Mouse (Mus musculus): ENCODE measurements around the gene Lyst. TPM values are rescaled to one million over a fixed set of nuclear protein-coding genes. Genes with fewer than 3 reads are reported as not detected.
"Not testable (repeated sequence)": the region's sequence is repeated elsewhere in the genome, so short reads cannot be mapped to it uniquely, and the experiment has no call there.

The Lyst gene
- polyA plus RNA-seq, 1 experiment from 2014 or later, result 4.9 TPM

DNA sequence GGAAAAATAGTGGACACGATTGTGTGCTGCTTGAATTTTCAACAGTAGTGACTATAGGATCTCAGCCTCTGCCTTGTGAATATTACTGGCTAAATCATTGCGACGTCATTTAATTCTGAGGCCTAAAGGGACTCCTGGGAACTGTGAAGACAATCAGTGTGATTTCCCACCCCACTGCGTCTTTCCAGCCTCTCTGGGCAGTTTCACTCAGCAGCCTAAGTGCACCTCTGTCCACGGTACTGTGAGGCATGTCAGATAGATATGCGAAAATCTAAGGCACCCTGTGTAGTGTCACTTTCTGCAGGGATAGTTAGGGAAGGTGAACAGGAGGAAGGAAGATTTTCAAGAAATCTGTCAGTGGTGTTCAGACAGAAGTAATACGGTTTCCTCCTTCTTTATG lies 193.1 kb downstream of the Lyst start:
- Histone ChIP-seq H3K4me1 (replicated peaks) (peaks cover 26% of the 10 kb centered on the region), H3K36me3 (0 out of 2 replicates have a peak, but pooled peaks cover 3% of the 10 kb centered on the region), H3K9me3 (replicated peaks) (no peaks in the 10 kb centered on the region), H3K27ac (ENCODE audit: poor library complexity, severe bottlenecking) (no peak overlapping the region), H3K4me3 (no peak overlapping the region), H3K27me3 (replicated peaks) (peaks cover 50% of the 10 kb centered on the region), H3K4me2 (no peak overlapping the region), H3K9ac (no peak overlapping the region)
- 29% methylated on average over 7 of the region's 7 CpGs for WGBS
- no peak for ATAC-seq (ENCODE audit: insufficient number of reproducible peaks, low FRiP score)

DNA sequence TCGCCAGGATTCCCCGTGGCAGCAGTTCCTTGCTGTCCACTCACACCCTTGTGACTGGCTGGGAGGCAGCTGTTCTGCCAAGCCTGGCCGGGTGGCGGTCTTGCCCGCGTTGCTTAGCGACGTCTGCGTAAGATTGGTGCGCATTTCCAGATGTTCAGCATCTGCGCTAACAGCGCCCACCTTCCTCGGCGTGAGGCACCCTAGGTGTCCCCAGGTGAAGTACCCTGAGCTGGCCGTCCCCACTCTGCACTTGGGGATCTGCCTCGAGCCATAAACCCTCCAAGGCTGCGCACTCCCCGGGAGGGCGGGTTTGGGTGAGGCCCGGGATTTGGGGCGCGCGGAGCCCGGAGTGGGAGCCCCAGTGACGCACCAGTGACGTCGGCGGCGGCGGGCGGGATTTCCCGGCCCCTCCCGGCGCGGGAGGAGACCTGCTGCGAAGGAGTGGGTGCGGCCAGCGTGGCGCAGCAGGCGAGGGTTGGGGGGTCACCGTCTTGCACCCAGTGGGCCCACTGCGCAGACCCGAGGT lies 193.8 kb downstream of the Lyst start, which contains the start of gene Gng4:
Gene Gng4 (plus strand): TSS at position 166 of the 526 bp plus-strand sequence.
- H3K9me3 ChIP-seq (replicated peaks), result no peaks in the 10 kb centered on the region
- H3K27me3 ChIP-seq (replicated peaks), result peaks cover 50% of the 10 kb centered on the region
- WGBS, result under 1% methylated on average over 43 of the region's 43 CpGs
- H3K27ac ChIP-seq (ENCODE audit: poor library complexity, severe bottlenecking), result no peak within 1 kb of the TSS
- 0 out of 2 replicates have a peak, but pooled peaks cover 3% of the 10 kb centered on the region for H3K36me3 ChIP-seq
- H3K4me1 ChIP-seq (replicated peaks), result peaks cover 22% of the 10 kb centered on the region
- peak within 1 kb of the TSS; percentile 14 for H3K9ac ChIP-seq
- peak within 1 kb of the TSS; percentile 83 for H3K4me2 ChIP-seq
- peak; percentile 36; the same call in 1 of the 2 replicates for ATAC-seq (ENCODE audit: insufficient number of reproducible peaks, low FRiP score)
- peak within 1 kb of the TSS; percentile 51 for H3K4me3 ChIP-seq

DNA sequence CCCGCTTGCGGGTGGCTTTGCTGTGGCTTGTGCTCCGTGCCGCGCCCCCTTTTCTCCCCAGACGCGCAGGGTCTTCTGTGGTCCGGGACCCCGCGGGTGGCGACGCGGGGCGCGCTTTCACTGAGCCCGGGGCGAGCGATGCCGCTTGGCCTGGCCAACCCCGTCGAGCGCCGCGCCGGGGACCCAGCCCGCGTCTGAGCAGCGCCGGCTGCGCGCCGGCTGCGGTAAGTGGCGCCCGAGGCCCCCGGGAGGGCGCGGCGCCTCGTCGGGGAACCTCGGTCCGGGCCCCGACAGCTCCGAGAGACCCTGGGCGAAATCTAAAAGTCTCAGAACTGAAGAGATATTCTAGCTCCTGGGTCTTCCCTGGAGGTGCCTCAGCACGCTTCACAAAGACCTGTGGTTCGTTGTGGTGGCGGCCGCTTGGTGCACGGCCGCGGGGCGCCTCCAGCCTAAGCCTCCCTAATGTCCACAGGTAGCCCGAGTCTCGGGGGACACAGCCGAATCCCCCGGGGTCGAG lies 194.3 kb downstream of the Lyst start:
- peaks cover 19% of the 10 kb centered on the region for H3K4me1 ChIP-seq (replicated peaks)
- peak overlapping the region; percentile 83 for H3K4me2 ChIP-seq
- no peaks in the 10 kb centered on the region for H3K9me3 ChIP-seq (replicated peaks)
- WGBS, result under 1% methylated on average over 57 of the region's 59 CpGs
- peak overlapping the region; percentile 14 for H3K9ac ChIP-seq
- no peak overlapping the region for H3K27ac ChIP-seq (ENCODE audit: poor library complexity, severe bottlenecking)
- H3K36me3 ChIP-seq, result 0 out of 2 replicates have a peak, but pooled peaks cover 3% of the 10 kb centered on the region
- H3K4me3 ChIP-seq, result peak overlapping the region; percentile 51
- peak; percentile 27; the same call in 1 of the 2 replicates for ATAC-seq (ENCODE audit: insufficient number of reproducible peaks, low FRiP score)
- H3K27me3 ChIP-seq (replicated peaks), result peaks cover 53% of the 10 kb centered on the region

DNA sequence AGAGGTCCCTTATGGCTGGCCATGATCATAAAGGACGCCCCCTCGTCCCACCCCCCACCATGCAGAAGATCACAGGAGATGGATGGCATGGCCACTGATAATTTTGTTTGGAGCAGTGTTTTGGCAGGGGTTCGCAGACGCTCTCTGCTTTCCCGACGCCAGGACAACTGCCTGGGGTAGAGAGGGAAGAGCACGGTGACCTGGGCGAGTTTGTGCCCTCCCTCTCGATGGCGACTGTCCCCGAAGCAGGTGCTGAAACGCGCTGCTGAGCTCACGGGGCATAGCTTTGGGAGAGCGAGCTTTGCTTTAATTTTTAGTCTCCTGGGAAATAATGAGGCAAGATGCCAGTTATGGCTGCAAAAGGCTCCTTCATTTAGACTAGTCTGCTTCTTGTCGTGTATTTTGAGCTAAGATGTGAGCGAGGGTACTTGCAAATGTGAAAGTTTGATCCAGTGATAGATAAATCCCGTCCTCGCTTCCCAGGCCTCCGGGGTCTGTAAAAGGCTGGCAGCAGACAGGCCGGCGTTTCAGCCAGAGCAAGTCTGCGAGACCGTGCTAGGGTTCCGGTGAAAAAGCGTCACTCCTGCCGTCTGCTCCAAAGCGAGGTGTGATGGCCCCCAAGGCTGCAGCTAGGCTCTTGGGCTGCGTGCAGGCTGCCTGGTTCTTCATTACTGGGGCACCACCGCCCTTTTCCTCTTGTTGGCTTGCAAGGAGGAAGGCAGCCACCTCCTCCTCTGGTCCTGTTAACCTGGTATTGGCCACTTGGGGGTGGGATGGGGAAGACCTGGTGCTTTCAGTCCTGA lies 195.0 kb downstream of the Lyst start:
- H3K9me3 ChIP-seq (replicated peaks), result no peaks in the 10 kb centered on the region
- peak overlapping the region; percentile 83 for H3K4me2 ChIP-seq
- no peaks in the 10 kb centered on the region for H3K36me3 ChIP-seq
- ATAC-seq (ENCODE audit: insufficient number of reproducible peaks, low FRiP score), result 0 out of 2 replicates have a peak, but pooled peaks have one; percentile 38
- peaks cover 19% of the 10 kb centered on the region for H3K4me1 ChIP-seq (replicated peaks)
- WGBS, result 1% methylated on average over 30 of the region's 30 CpGs
- no peak overlapping the region for H3K27ac ChIP-seq (ENCODE audit: poor library complexity, severe bottlenecking)
- H3K9ac ChIP-seq, result no peak overlapping the region
- H3K4me3 ChIP-seq, result peak overlapping the region; percentile 51
- H3K27me3 ChIP-seq (replicated peaks), result peaks cover 56% of the 10 kb centered on the region

DNA sequence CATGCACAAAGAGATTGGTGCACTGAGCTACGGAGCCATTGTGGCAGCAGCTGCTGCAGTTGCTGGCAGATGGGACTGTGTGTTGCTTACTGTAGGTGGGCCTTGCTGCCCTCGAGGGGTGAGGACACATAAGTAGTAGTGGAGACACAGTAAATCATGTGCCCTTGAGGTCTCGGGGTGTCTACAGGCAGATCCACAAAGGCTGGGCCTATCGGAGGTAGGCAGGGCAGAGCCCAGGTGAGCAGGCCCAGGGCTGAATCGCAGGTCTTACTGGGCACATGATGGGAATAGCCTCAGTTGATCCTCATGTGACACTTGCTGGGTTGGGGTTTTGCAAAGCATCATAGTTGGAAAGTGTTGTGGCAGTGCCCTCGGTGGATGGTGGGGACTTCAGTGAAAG lies 196.8 kb downstream of the Lyst start:
- Histone ChIP-seq H3K4me2 (no peak overlapping the region), H3K4me1 (replicated peaks) (peaks cover 19% of the 10 kb centered on the region), H3K27me3 (replicated peaks) (peaks cover 49% of the 10 kb centered on the region), H3K36me3 (no peaks in the 10 kb centered on the region), H3K9me3 (replicated peaks) (no peaks in the 10 kb centered on the region), H3K27ac (ENCODE audit: poor library complexity, severe bottlenecking) (no peak overlapping the region), H3K4me3 (no peak overlapping the region), H3K9ac (no peak overlapping the region)
- WGBS, result 83% methylated on average over 6 of the region's 6 CpGs
- no peak for ATAC-seq (ENCODE audit: insufficient number of reproducible peaks, low FRiP score)

DNA sequence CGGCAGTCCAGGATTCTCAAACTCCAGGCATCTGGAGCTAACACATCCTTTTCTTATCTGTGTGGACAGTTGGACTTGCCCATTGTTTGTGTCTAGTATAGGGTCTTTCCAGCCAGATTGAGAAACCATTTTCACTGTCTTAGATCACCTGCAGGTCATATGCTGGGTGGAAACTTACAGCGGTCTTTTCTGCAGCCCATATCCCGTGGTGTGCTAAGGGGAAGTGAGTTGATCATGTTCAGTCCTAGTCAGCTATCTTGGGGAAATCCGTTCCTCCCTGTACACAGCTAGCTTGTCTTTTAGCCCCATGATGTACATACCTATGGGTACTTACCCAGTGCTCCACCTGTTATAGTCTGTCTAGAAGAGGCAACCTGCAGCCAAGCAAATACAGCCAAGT lies 197.9 kb downstream of the Lyst start:
- Histone ChIP-seq H3K27me3 (replicated peaks) (peaks cover 40% of the 10 kb centered on the region), H3K9ac (no peak overlapping the region), H3K4me3 (no peak overlapping the region), H3K36me3 (no peaks in the 10 kb centered on the region), H3K27ac (ENCODE audit: poor library complexity, severe bottlenecking) (no peak overlapping the region), H3K9me3 (replicated peaks) (no peaks in the 10 kb centered on the region), H3K4me1 (replicated peaks) (peaks cover 19% of the 10 kb centered on the region), H3K4me2 (no peak overlapping the region)
- no peak for ATAC-seq (ENCODE audit: insufficient number of reproducible peaks, low FRiP score)
- 82% methylated on average over 4 of the region's 4 CpGs for WGBS

DNA sequence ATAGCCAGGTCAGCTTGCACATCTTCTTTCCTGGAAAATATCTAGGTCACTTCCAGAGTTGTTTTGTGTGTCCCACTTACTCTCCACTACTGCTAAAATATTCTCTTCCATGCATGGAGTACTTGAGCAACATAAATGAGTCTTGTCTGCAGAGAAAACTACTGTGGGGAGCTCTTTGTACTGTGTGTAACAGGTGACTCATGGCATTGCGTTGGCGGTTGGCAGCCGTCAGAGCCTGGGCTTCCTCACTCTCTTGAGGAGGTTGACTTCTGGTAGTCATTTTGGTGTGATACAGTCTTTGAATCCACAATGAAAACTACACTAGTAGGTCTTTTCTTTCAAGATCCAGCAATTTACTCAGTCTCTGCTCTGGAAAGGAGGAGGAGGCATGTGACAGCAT lies 201.8 kb downstream of the Lyst start:
- Histone ChIP-seq H3K27me3 (replicated peaks) (peaks cover 8% of the 10 kb centered on the region; the same call in 1 of the 2 replicates), H3K4me3 (no peak overlapping the region), H3K4me1 (replicated peaks) (no peaks in the 10 kb centered on the region), H3K9ac (no peak overlapping the region), H3K9me3 (replicated peaks) (no peaks in the 10 kb centered on the region), H3K36me3 (no peaks in the 10 kb centered on the region), H3K4me2 (no peak overlapping the region), H3K27ac (ENCODE audit: poor library complexity, severe bottlenecking) (no peak overlapping the region)
- ATAC-seq (ENCODE audit: insufficient number of reproducible peaks, low FRiP score), result no peak
- 68% methylated on average over 3 of the region's 3 CpGs for WGBS

DNA sequence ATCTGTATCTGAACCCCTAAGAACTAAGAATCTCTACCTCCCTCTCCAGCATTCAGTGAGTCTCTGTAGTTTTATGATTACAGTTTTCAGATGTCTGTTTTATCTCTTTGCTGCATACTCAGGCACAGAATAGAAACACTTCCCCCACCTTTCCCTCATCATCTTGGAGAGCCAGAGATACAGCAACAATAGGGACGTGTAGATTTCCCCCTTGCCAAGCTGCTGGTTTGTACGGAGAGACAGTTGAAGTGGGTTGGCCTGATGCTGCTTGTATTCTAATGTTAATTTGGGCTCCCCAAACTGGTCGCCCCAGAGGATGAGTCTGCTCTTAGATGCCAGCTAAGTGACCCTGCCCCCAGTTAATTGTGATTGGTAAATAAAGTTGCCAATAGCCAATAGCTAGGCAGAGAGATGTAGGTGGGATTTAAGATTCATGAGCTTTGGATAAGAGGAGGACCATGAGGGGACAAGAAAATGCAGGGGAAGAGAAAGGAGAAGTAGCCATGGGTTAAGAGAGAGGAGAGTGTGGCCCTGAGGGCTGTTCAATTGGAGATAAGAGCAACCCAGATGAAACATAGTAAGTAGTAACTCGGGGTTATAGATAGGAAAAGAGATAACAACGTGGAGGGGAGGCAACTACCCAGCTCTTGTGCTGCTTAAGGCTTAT lies 205.1 kb downstream of the Lyst start:
- ATAC-seq (ENCODE audit: insufficient number of reproducible peaks, low FRiP score), result no peak
- H3K36me3 ChIP-seq, result no peaks in the 10 kb centered on the region
- no peak overlapping the region for H3K9ac ChIP-seq
- no peak overlapping the region for H3K27ac ChIP-seq (ENCODE audit: poor library complexity, severe bottlenecking)
- no peak overlapping the region for H3K4me3 ChIP-seq
- no peaks in the 10 kb centered on the region for H3K4me1 ChIP-seq (replicated peaks)
- 25% methylated on average over 5 of the region's 5 CpGs for WGBS
- no peak overlapping the region for H3K4me2 ChIP-seq
- no peaks in the 10 kb centered on the region for H3K27me3 ChIP-seq (replicated peaks)
- H3K9me3 ChIP-seq (replicated peaks), result no peaks in the 10 kb centered on the region

DNA sequence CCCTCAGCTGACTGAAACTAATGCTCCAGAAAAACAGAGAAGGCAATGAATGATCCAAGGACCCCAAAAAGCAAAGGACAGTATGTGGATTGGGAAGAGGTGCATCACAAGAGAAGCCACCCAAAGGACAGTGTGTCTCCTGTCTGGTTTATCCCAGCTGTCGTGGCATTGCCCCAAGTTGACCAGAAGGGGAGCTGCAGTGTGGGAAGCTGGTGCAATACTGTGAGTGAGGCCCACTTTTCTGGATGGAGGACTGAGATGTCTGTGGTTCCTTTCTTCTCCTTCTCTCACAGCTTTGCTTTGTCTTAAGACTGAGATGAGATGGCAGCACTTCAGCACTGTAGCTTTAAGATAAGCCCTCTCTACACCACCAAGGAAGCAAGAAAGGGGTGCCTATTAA lies 205.9 kb downstream of the Lyst start:
- no peak overlapping the region for H3K4me3 ChIP-seq
- H3K4me2 ChIP-seq, result no peak overlapping the region
- 96% methylated on average over 1 of the region's 1 CpGs for WGBS
- no peaks in the 10 kb centered on the region for H3K4me1 ChIP-seq (replicated peaks)
- no peak overlapping the region for H3K27ac ChIP-seq (ENCODE audit: poor library complexity, severe bottlenecking)
- H3K36me3 ChIP-seq, result no peaks in the 10 kb centered on the region
- H3K9ac ChIP-seq, result no peak overlapping the region
- no peaks in the 10 kb centered on the region for H3K27me3 ChIP-seq (replicated peaks)
- ATAC-seq (ENCODE audit: insufficient number of reproducible peaks, low FRiP score), result no peak
- H3K9me3 ChIP-seq (replicated peaks), result no peaks in the 10 kb centered on the region

DNA sequence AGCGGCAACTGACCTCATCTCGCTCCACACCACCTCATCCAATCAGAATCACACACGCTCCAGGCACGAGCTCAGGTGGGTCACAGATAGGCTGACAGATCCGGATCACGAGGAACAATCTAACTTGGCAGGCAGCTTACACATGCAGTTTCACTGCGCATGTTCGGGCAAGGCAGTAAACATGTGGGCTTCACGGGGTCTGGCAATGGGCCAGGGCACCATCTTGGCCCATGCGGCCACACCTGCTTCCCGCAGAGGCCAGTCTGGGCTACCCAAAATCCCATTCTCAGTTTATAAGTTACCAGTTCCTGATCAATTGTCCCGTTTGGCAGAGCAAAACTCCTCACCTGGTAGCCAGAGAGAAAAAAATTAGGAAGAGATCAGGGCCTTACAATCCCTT lies 207.6 kb downstream of the Lyst start:
- not testable (repeated sequence) for H3K27ac ChIP-seq (ENCODE audit: poor library complexity, severe bottlenecking); H3K4me1 ChIP-seq (replicated peaks); ATAC-seq (ENCODE audit: insufficient number of reproducible peaks, low FRiP score); H3K27me3 ChIP-seq (replicated peaks); H3K4me2 ChIP-seq; H3K36me3 ChIP-seq; H3K9me3 ChIP-seq (replicated peaks); H3K9ac ChIP-seq; H3K4me3 ChIP-seq
- 87% methylated on average over 12 of the region's 12 CpGs for WGBS

DNA sequence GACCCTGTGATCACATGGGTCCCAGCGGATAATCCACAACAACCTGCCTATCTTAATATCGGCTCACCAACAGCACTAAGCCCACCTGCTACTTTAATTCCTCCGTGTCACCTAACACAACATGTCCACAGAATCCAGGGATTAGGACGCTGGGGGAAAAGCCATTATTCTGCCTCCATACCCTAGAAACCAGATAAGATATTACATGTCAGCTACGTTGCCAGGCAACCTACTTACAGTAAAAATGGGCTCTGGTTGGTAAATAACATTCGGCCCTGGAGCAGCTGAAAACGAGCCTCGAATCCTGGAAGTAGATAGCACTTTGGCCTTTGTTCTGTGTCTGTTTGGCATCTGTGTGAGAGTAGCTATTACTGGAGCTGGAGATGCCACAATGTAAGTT lies 208.6 kb downstream of the Lyst start:
- no peak for ATAC-seq (ENCODE audit: insufficient number of reproducible peaks, low FRiP score)
- H3K4me3 ChIP-seq, result no peak overlapping the region

More for the DNA sequence above, 208.6 kb downstream of the Lyst start:
- H3K27ac ChIP-seq (ENCODE audit: poor library complexity, severe bottlenecking), result no peak overlapping the region
- H3K4me2 ChIP-seq, result no peak overlapping the region
- no peaks in the 10 kb centered on the region for H3K9me3 ChIP-seq (replicated peaks)
- no peaks in the 10 kb centered on the region for H3K27me3 ChIP-seq (replicated peaks)
- 72% methylated on average over 8 of the region's 8 CpGs for WGBS
- no peak overlapping the region for H3K9ac ChIP-seq
- no peaks in the 10 kb centered on the region for H3K4me1 ChIP-seq (replicated peaks)
- H3K36me3 ChIP-seq, result no peaks in the 10 kb centered on the region
